Mouse (Mus musculus) kidney, adult 2 months (tissue): ENCODE measurements around the gene Aar2.

Experiments
- CTCF ChIP-seq: fragments of 200-500 bp; conservative IDR thresholded peaks from 2 replicates; pipeline ENCODE4 v1.5.1; 2011; ENCODE audit warnings: low read depth, mild to moderate bottlenecking, control low read depth, low read length, moderate library complexity, mixed read lengths; ENCODE audit not compliant: insufficient read depth, insufficient read length
- POLR2A ChIP-seq: fragments of 200-500 bp; IDR thresholded peaks from one replicate; pipeline ENCODE4 v1.6.1; 2011; ENCODE audit warnings: low read depth, low read length, control low read depth

GRCm38 (mm10) chr2:156566512-156566911, 19.1 kb downstream of the Aar2 start:
- TF ChIP-seq CTCF (no peak), POLR2A (no peak)
